13 mouse cellular contexts compared by ENCODE assay signal in the genomic region with DNA sequence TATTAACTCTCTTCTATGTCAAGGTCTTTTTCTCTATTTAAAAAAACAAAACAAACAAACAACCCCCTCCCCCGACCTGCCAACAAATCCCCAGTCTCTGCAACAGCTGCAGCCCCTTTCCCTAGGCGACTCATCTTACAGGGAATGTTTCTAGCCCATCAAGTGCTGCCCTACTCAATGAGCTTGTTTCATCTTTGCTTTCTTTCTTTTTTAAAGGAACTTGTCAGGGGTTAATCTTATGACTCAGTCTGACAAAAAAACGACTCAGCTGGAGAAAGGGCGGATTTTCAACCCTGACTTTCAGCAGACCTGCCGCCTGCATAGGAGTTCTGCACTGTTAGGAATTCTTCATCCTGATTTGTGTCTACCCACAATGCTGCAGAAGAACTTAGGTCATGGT.
DNase-seq lines count a peak whose midpoint lies in the region; ATAC-seq and TF ChIP-seq lines count a peak whose summit lies in the region.
"Had no signal": no experiment of that assay in that cellular context is flagged by ENCODE, and none has a peak within 500 bp of the region (broad histone marks: within the 10 kb centered on the region; RNA-seq: fewer than 3 reads in every experiment).

No protein-coding gene starts in this region.

- peaks cover 5% of the 10 kb centered on the region for H3K36me3 ChIP-seq in heart, embryonic 13.5 days
- peaks cover 8% of the 10 kb centered on the region for H3K36me3 ChIP-seq in heart, adult 2 months (ENCODE audit: control insufficient read depth, insufficient read depth, low read length)
- H3K36me3 ChIP-seq in limb, embryonic 11.5 days (ENCODE audit: control insufficient read depth, insufficient read depth, low read length): no peaks in the 10 kb centered on the region
- H3K36me3 ChIP-seq: liver, embryonic 15.5 days had no signal

- no peaks in the 10 kb centered on the region for H3K79me2 ChIP-seq in heart, adult 2 months (replicated peaks; ENCODE audit: control insufficient read depth, insufficient read depth, low read length)

- no peak for TF ChIP-seq EP300 in heart, adult 2 months (IDR thresholded peaks at IDR 0.05; ENCODE audit: insufficient read depth, low read depth, low read length)

- no peak overlapping the region for H3K4me3 ChIP-seq in heart, embryonic 13.5 days
- H3K4me3 ChIP-seq in heart, adult 2 months: no peak overlapping the region
- no peak overlapping the region for H3K4me3 ChIP-seq in limb, embryonic 11.5 days (ENCODE audit: low read depth, low read length)
- H3K4me3 ChIP-seq: liver, embryonic 15.5 days had no signal

- DNase-seq in heart, adult 2 months: no peak
- peak; percentile 16 for DNase-seq in 3134 (ENCODE audit: extremely low read depth, insufficient read length, low spot score)
- DNase-seq in embryo, embryonic 11 days: peak; percentile 52
- no peak for DNase-seq in limb, embryonic 11.5 days (ENCODE audit: low spot score)
- no peak for DNase-seq in retina, embryonic 14.5 days (ENCODE audit: low spot score)
- DNase-seq in lung, postnatal 14 days: no peak
- no peak for DNase-seq in ovary, postnatal 10 days (ENCODE audit: low spot score)
- DNase-seq: adrenal gland, postnatal 25 days; cerebellum, adult 8-10 months; right cerebral cortex, adult 18-20 months had no signal

- H3K27me3 ChIP-seq in heart, embryonic 13.5 days (replicated peaks): no peaks in the 10 kb centered on the region
- no peaks in the 10 kb centered on the region for H3K27me3 ChIP-seq in heart, adult 2 months (ENCODE audit: control insufficient read depth, insufficient read depth, low read length)
- no peaks in the 10 kb centered on the region for H3K27me3 ChIP-seq in limb, embryonic 11.5 days (ENCODE audit: control insufficient read depth, insufficient read depth, low read length)
- H3K27me3 ChIP-seq: liver, embryonic 15.5 days had no signal

- H3K27ac ChIP-seq in heart, embryonic 13.5 days (replicated peaks): peak overlapping the region; percentile 22; the same call in 1 of the 2 replicates
- H3K27ac ChIP-seq in heart, adult 2 months: no peak overlapping the region
- 0 out of 2 replicates have a peak overlapping the region, but pooled peaks have one; percentile 22 for H3K27ac ChIP-seq in limb, embryonic 11.5 days (replicated peaks; ENCODE audit: low read depth, low read length)
- H3K27ac ChIP-seq: liver, embryonic 15.5 days had no signal

- no peaks in the 10 kb centered on the region for H3K9me3 ChIP-seq in heart, embryonic 13.5 days
- H3K9me3 ChIP-seq in limb, embryonic 11.5 days (ENCODE audit: control insufficient read depth, low read length): no peaks in the 10 kb centered on the region
- H3K9me3 ChIP-seq: liver, embryonic 15.5 days had no signal

- TF ChIP-seq POLR2A in heart, adult 2 months (IDR thresholded peaks at IDR 0.05; ENCODE audit: insufficient read depth, low read depth, low read length): no peak

- intact Hi-C loops in heart, adult 2 months (cut with DNase I): loop anchor here (5.0 kb wide), 3 partner anchors 33 to 78 kb away; no protein-coding TSS in a partner anchor

- no peak for TF ChIP-seq CTCF in heart, adult 2 months (IDR thresholded peaks at IDR 0.05)

- no peak overlapping the region for H3K4me2 ChIP-seq in heart, embryonic 13.5 days
- no peak overlapping the region for H3K4me2 ChIP-seq in limb, embryonic 11.5 days (ENCODE audit: low read depth, severe bottlenecking)
- H3K4me2 ChIP-seq: liver, embryonic 15.5 days had no signal

- no peak overlapping the region for H3K9ac ChIP-seq in heart, embryonic 13.5 days
- H3K9ac ChIP-seq in heart, adult 2 months (ENCODE audit: low read depth, low read length): no peak overlapping the region
- no peak overlapping the region for H3K9ac ChIP-seq in limb, embryonic 11.5 days (ENCODE audit: low read length)
- H3K9ac ChIP-seq: liver, embryonic 15.5 days had no signal

- no peak for ATAC-seq in heart, embryonic 13.5 days (ENCODE audit: extremely low read depth, insufficient number of reproducible peaks, low FRiP score, low TSS enrichment)
- no peak for ATAC-seq in limb, embryonic 11.5 days (ENCODE audit: insufficient number of reproducible peaks, low FRiP score, low TSS enrichment, low read depth)
- ATAC-seq: intestine, embryonic 16.5 days had no signal

- whole genome bisulfite sequencing in heart, embryonic 13.5 days: 45% methylated on average over 5 of the region's 5 CpGs
- WGBS in heart, adult 2 months: 71% methylated on average over 5 of the region's 5 CpGs
- 27% methylated on average over 5 of the region's 5 CpGs for WGBS in limb, embryonic 11.5 days

- peaks cover 26% of the 10 kb centered on the region for H3K4me1 ChIP-seq in heart, embryonic 13.5 days
- peaks cover 6% of the 10 kb centered on the region for H3K4me1 ChIP-seq in heart, adult 2 months (ENCODE audit: control insufficient read depth, insufficient read depth, low read length)
- peaks cover 12% of the 10 kb centered on the region; the same call in 1 of the 2 replicates for H3K4me1 ChIP-seq in limb, embryonic 11.5 days (ENCODE audit: control insufficient read depth, insufficient read depth, low read length)

Comparison
In these comparisons a context has a peak if more than half of its experiments do, and no peak if none do; other contexts are left out.
1. DNase-seq: peak in 3134 (single experiment) and embryo, embryonic 11 days (single experiment); none in heart, adult 2 months (0 of 2), limb, embryonic 11.5 days (single experiment), retina, embryonic 14.5 days (single experiment), lung, postnatal 14 days (single experiment) and ovary, postnatal 10 days (single experiment).